Mouse (Mus musculus): ENCODE measurements around the gene Olfr914. TPM values are rescaled to one million over a fixed set of nuclear protein-coding genes. Genes with fewer than 3 reads are reported as not detected.

Gene Olfr914
- not detected in 2 replicates for polyA plus RNA-seq (2015; fragmentation: Nextera tagmentation; extraction: Ambion mirVana)

- no peak for ATAC-seq
- 82% methylated on average over 2 of the region's 2 CpGs for WGBS
- no peaks in the 10 kb centered on the region for H3K27me3 ChIP-seq
- H3K4me2 ChIP-seq: no peak within 1 kb of the TSS
- H3K27ac ChIP-seq: no peak within 1 kb of the TSS
- no peaks in the 10 kb centered on the region for H3K9me3 ChIP-seq (replicated peaks)
- H3K9ac ChIP-seq: no peak within 1 kb of the TSS
- no peaks in the 10 kb centered on the region for H3K36me3 ChIP-seq (ENCODE audit: poor library complexity, severe bottlenecking)
- no peaks in the 10 kb centered on the region for H3K4me1 ChIP-seq
- no peak within 1 kb of the TSS for H3K4me3 ChIP-seq
Measured at GRCm38 (mm10) chr9:38604802-38605201, at the start of gene Olfr914. TSS of gene Olfr914 (plus strand) at chr9:38605102.

GRCm38 (mm10) chr9:38579878-38580277 is 25.0 kb upstream of the Olfr914 start, which contains the start of gene Olfr912:
TSS of gene Olfr912 (plus strand) at chr9:38580178.
- H3K27ac ChIP-seq: no peak within 1 kb of the TSS
- no peak within 1 kb of the TSS for H3K9ac ChIP-seq
- H3K4me2 ChIP-seq: no peak within 1 kb of the TSS
- no peaks in the 10 kb centered on the region for H3K4me1 ChIP-seq
- no peaks in the 10 kb centered on the region for H3K9me3 ChIP-seq (replicated peaks)
- WGBS: 82% methylated on average over 1 of the region's 1 CpGs
- ATAC-seq: no peak
- H3K27me3 ChIP-seq: no peaks in the 10 kb centered on the region
- H3K36me3 ChIP-seq (ENCODE audit: poor library complexity, severe bottlenecking): no peaks in the 10 kb centered on the region
- no peak within 1 kb of the TSS for H3K4me3 ChIP-seq

- Histone ChIP-seq H3K4me1 (no peaks in the 10 kb centered on the region), H3K4me3 (no peak overlapping the region), H3K9me3 (replicated peaks) (no peaks in the 10 kb centered on the region), H3K27me3 (no peaks in the 10 kb centered on the region), H3K9ac (no peak overlapping the region), H3K27ac (no peak overlapping the region), H3K36me3 (ENCODE audit: poor library complexity, severe bottlenecking) (no peaks in the 10 kb centered on the region), H3K4me2 (no peak overlapping the region)
- WGBS: 54% methylated on average over 1 of the region's 1 CpGs
- ATAC-seq: no peak
Measured at GRCm38 (mm10) chr9:38591056-38591455, 13.8 kb upstream of the Olfr914 start.

- ATAC-seq: no peak
- Histone ChIP-seq H3K4me2 (no peak within 1 kb of the TSS), H3K4me1 (no peaks in the 10 kb centered on the region), H3K4me3 (no peak within 1 kb of the TSS), H3K27ac (no peak within 1 kb of the TSS), H3K9me3 (replicated peaks) (no peaks in the 10 kb centered on the region), H3K9ac (no peak within 1 kb of the TSS), H3K27me3 (no peaks in the 10 kb centered on the region), H3K36me3 (ENCODE audit: poor library complexity, severe bottlenecking) (no peaks in the 10 kb centered on the region)
- 60% methylated on average over 2 of the region's 2 CpGs for WGBS
Measured at GRCm38 (mm10) chr9:38592459-38592858, 12.4 kb upstream of the Olfr914 start, which contains the start of gene Olfr913. TSS of gene Olfr913 (plus strand) at chr9:38592759.

GRCm38 (mm10) chr9:38632406-38632805 is 27.5 kb downstream of the Olfr914 start:
- Histone ChIP-seq H3K4me1 (no peaks in the 10 kb centered on the region), H3K27ac (no peak overlapping the region), H3K9ac (no peak overlapping the region), H3K9me3 (replicated peaks) (no peaks in the 10 kb centered on the region), H3K27me3 (no peaks in the 10 kb centered on the region), H3K36me3 (ENCODE audit: poor library complexity, severe bottlenecking) (no peaks in the 10 kb centered on the region), H3K4me2 (no peak overlapping the region), H3K4me3 (no peak overlapping the region)
- no peak for ATAC-seq
- whole genome bisulfite sequencing: 67% methylated on average over 4 of the region's 4 CpGs

GRCm38 (mm10) chr9:38659775-38660174 is 54.9 kb downstream of the Olfr914 start, which contains the start of gene Olfr916:
TSS of gene Olfr916 (minus strand) at chr9:38659875.
- Histone ChIP-seq H3K4me3 (no peak within 1 kb of the TSS), H3K9me3 (replicated peaks) (no peaks in the 10 kb centered on the region), H3K4me2 (no peak within 1 kb of the TSS), H3K9ac (no peak within 1 kb of the TSS), H3K27me3 (no peaks in the 10 kb centered on the region), H3K36me3 (ENCODE audit: poor library complexity, severe bottlenecking) (no peaks in the 10 kb centered on the region), H3K27ac (no peak within 1 kb of the TSS), H3K4me1 (no peaks in the 10 kb centered on the region)
- no peak for ATAC-seq
- 71% methylated on average over 1 of the region's 1 CpGs for WGBS

Other genes starting within 250 kb of the Olfr914 start
- gene Olfr250, start 238.2 kb upstream of the Olfr914 start, polyA plus RNA-seq (2015; fragmentation: Nextera tagmentation; extraction: Ambion mirVana): not detected in 2 replicates
- not detected in 2 replicates for gene Olfr251, start 228.0 kb upstream of the Olfr914 start, polyA plus RNA-seq (2015; fragmentation: Nextera tagmentation; extraction: Ambion mirVana)
- not detected in 2 replicates for gene Olfr147, start 203.4 kb upstream of the Olfr914 start, polyA plus RNA-seq (2015; fragmentation: Nextera tagmentation; extraction: Ambion mirVana)
- gene Olfr901, start 175.6 kb upstream of the Olfr914 start, polyA plus RNA-seq (2015; fragmentation: Nextera tagmentation; extraction: Ambion mirVana): not detected in 2 replicates
- not detected in 2 replicates for gene Olfr902, start 157.4 kb upstream of the Olfr914 start, polyA plus RNA-seq (2015; fragmentation: Nextera tagmentation; extraction: Ambion mirVana)
- not detected in 2 replicates for gene Olfr904, start 142.0 kb upstream of the Olfr914 start, polyA plus RNA-seq (2015; fragmentation: Nextera tagmentation; extraction: Ambion mirVana)
- not detected in 2 replicates for gene Olfr905, start 134.0 kb upstream of the Olfr914 start, polyA plus RNA-seq (2015; fragmentation: Nextera tagmentation; extraction: Ambion mirVana)
- gene Olfr906, start 118.0 kb upstream of the Olfr914 start, polyA plus RNA-seq (2015; fragmentation: Nextera tagmentation; extraction: Ambion mirVana): not detected in 2 replicates
- not detected in 2 replicates for gene Olfr907, start 109.3 kb upstream of the Olfr914 start, polyA plus RNA-seq (2015; fragmentation: Nextera tagmentation; extraction: Ambion mirVana)
- gene Olfr911-ps1, start 83.5 kb upstream of the Olfr914 start, polyA plus RNA-seq (2015; fragmentation: Nextera tagmentation; extraction: Ambion mirVana): not detected in 2 replicates
- gene Olfr910, start 67.3 kb upstream of the Olfr914 start, polyA plus RNA-seq (2015; fragmentation: Nextera tagmentation; extraction: Ambion mirVana): not detected in 2 replicates
- gene Olfr912, start 24.9 kb upstream of the Olfr914 start, polyA plus RNA-seq (2015; fragmentation: Nextera tagmentation; extraction: Ambion mirVana): not detected in 2 replicates
- not detected in 2 replicates for gene Olfr913, start 12.3 kb upstream of the Olfr914 start, polyA plus RNA-seq (2015; fragmentation: Nextera tagmentation; extraction: Ambion mirVana)
- gene Olfr916, start 54.8 kb downstream of the Olfr914 start, polyA plus RNA-seq (2015; fragmentation: Nextera tagmentation; extraction: Ambion mirVana): not detected in 2 replicates
- not detected in 2 replicates for gene Olfr917, start 60.7 kb downstream of the Olfr914 start, polyA plus RNA-seq (2015; fragmentation: Nextera tagmentation; extraction: Ambion mirVana)
- gene Olfr918, start 69.5 kb downstream of the Olfr914 start, polyA plus RNA-seq (2015; fragmentation: Nextera tagmentation; extraction: Ambion mirVana): not detected in 2 replicates
- not detected in 2 replicates for gene Olfr919, start 98.6 kb downstream of the Olfr914 start, polyA plus RNA-seq (2015; fragmentation: Nextera tagmentation; extraction: Ambion mirVana)
- gene Vwa5a, start 113.2 kb downstream of the Olfr914 start, polyA plus RNA-seq (2015; fragmentation: Nextera tagmentation; extraction: Ambion mirVana): 4.5 and 6.2 TPM in 2 replicates
- not detected in 2 replicates for gene Olfr920, start 147.2 kb downstream of the Olfr914 start, polyA plus RNA-seq (2015; fragmentation: Nextera tagmentation; extraction: Ambion mirVana)
- gene Olfr921, start 168.0 kb downstream of the Olfr914 start, polyA plus RNA-seq (2015; fragmentation: Nextera tagmentation; extraction: Ambion mirVana): not detected in 2 replicates
- gene Olfr922, start 209.5 kb downstream of the Olfr914 start, polyA plus RNA-seq (2015; fragmentation: Nextera tagmentation; extraction: Ambion mirVana): not detected in 2 replicates
- gene Olfr923, start 221.4 kb downstream of the Olfr914 start, polyA plus RNA-seq (2015; fragmentation: Nextera tagmentation; extraction: Ambion mirVana): not detected in 2 replicates
- not detected in 2 replicates for gene Olfr924, start 239.3 kb downstream of the Olfr914 start, polyA plus RNA-seq (2015; fragmentation: Nextera tagmentation; extraction: Ambion mirVana)
- not detected in 2 replicates for gene Olfr26, start 250.0 kb downstream of the Olfr914 start, polyA plus RNA-seq (2015; fragmentation: Nextera tagmentation; extraction: Ambion mirVana)

Data from forebrain, embryonic 13.5 days (tissue).